Comparison of ENCODE assay signal across 8 mouse cellular contexts in the genomic region with DNA sequence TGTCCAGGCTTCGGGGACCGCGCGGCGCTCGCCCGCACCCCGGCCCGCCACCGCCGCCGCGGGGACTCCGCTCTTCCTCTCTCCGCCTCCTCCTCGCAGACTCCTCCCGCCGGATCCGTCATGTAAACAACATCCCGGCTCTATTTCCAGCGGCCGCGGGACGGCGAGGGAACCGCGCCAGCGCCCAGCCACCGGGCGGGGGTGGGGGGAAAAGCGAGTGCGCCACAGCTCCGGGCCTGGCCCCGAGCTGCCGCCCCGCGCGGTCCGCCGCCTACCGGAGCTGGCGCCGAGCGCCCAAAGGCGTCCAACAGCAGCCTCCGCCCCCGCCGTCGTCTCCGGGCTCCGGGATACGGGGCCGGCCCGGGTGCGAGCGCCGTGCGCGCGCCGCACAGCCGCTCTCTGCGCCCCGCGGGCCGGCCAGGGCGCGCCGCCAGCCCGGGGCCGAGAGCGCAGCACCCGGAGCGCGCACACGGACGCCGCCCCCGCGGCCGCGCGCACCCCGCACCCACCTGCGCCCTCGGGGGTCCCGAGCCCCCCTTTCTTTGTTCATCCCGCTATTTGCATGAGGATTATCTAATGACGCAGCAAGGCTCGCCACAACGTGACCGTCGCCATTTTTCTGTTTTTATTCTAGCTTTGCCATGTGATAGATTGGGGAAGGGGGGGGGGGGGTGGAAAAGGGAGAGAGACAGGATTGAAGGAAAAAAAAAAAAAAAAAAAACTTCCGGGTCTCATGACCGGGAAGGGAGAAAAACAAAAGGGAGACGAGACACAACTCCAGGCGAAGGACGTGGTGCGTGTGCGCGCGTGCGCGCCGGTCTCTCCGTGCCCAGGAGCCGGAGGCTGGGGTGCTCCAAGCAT.
DNase-seq lines count a peak whose midpoint lies in the region; ATAC-seq and TF ChIP-seq lines count a peak whose summit lies in the region.

No protein-coding gene starts in this region.

- H3K4me1 ChIP-seq in hindbrain, embryonic 16.5 days (ENCODE audit: control insufficient read depth, insufficient read depth, low read depth, low read length): peaks cover 22% of the 10 kb centered on the region

- in situ Hi-C loops in Patski (cut with MboI; ENCODE audit: low pct_unique_long_range_greater_than_20kb): no loop called here

- H3K9ac ChIP-seq in hindbrain, embryonic 16.5 days (ENCODE audit: low read depth, low read length): peak overlapping the region; percentile 96

- ATAC-seq in Patski: peak; percentile 75
- peak; percentile 89 for ATAC-seq in hindbrain, embryonic 16.5 days

- WGBS in hindbrain, embryonic 16.5 days: under 1% methylated on average over 76 of the region's 107 CpGs

- H3K27me3 ChIP-seq in Patski: no peaks in the 10 kb centered on the region
- no peaks in the 10 kb centered on the region for H3K27me3 ChIP-seq in hindbrain, embryonic 16.5 days (replicated peaks; ENCODE audit: control insufficient read depth, insufficient read depth, low read length)

- H3K4me2 ChIP-seq in hindbrain, embryonic 16.5 days (ENCODE audit: low read length): peak overlapping the region; percentile 83

- CTCF ChIA-PET in Patski (lab: Charles Lee): interaction anchor here (1.2 to 1.8 kb wide), 3 partner anchors 11 to 154 kb away, joined by 3 to 5 read pairs (median 4); no protein-coding TSS in a partner anchor

- H3K9me3 ChIP-seq in hindbrain, embryonic 16.5 days (ENCODE audit: control insufficient read depth, low read length): no peaks in the 10 kb centered on the region

- peak overlapping the region; percentile 87 for H3K4me3 ChIP-seq in hindbrain, embryonic 16.5 days (ENCODE audit: low read length)

- no peak for TF ChIP-seq CTCF in Patski (IDR thresholded peaks at IDR 0.05)

- H3K27ac ChIP-seq in hindbrain, embryonic 16.5 days (ENCODE audit: low read depth, low read length): peak overlapping the region; percentile 96

- POLR2A ChIA-PET in Patski (lab: Charles Lee): interaction anchor here (0.6 kb wide), 1 partner anchor 284 kb away, joined by 4 read pairs; no protein-coding TSS in a partner anchor

- H3K36me3 ChIP-seq in hindbrain, embryonic 16.5 days (ENCODE audit: control insufficient read depth, insufficient read depth, low read length): no peaks in the 10 kb centered on the region

- DNase-seq in Patski (ENCODE audit: low read depth, low spot score): no peak
- peak; percentile 47 to 80 for DNase-seq in cerebellum, postnatal 4 days (ENCODE audit: low spot score in 2 of 2)
- peak; percentile 95 for DNase-seq in gastrocnemius, adult 18-20 months (ENCODE audit: low spot score)
- DNase-seq in left cerebral cortex, adult 18-20 months (ENCODE audit: low spot score in 2 of 2): peak; percentile 81 to 90
- DNase-seq in lung, postnatal 4 days: peak; percentile 87 to 90
- peak; percentile 80 for DNase-seq in retina, postnatal 7 days (ENCODE audit: low read depth, low spot score)
- peak; percentile 83 to 85 for DNase-seq in urinary bladder, adult 18-20 months (ENCODE audit: low spot score in 2 of 2)
